Mouse (Mus musculus) erythroblast, embryonic 14.5 days (primary cell): Measurements from ENCODE around the gene Ddx1. TPM values are rescaled to one million over a fixed set of nuclear protein-coding genes. Genes with fewer than 3 reads are reported as not detected.

Experiments
- H3K27me3 ChIP-seq: 2 replicates; pipeline ENCODE4 v1.6.1; 2012; ENCODE audit warnings: inconsistent platforms; ENCODE audit not compliant: control insufficient read depth
- H3K36me3 ChIP-seq: 2 replicates; pipeline ENCODE4 v1.6.1; 2012; ENCODE audit warnings: mild to moderate bottlenecking, inconsistent platforms; ENCODE audit not compliant: control insufficient read depth
- H3K4me1 ChIP-seq: 2 replicates; pipeline ENCODE4 v1.6.1; 2012; ENCODE audit warnings: inconsistent platforms; ENCODE audit not compliant: control insufficient read depth
- H3K4me3 ChIP-seq: replicated peaks from 2 replicates; pipeline ENCODE3; 2012; ENCODE audit warnings: moderate library complexity, mild to moderate bottlenecking, inconsistent platforms
- H3K9me3 ChIP-seq: 2 replicates; pipeline ENCODE4 v1.6.1; 2012; ENCODE audit warnings: low read length, inconsistent platforms, mixed read lengths; ENCODE audit not compliant: control insufficient read depth
- GATA1 ChIP-seq: IDR thresholded peaks from 2 replicates; pipeline ENCODE4 v1.6.1; 2012; ENCODE audit warnings: low read length, inconsistent platforms, mixed read lengths
- TAL1 ChIP-seq: IDR thresholded peaks from 3 replicates; pipeline ENCODE4 v1.6.1; 2012; ENCODE audit warnings: low read length, inconsistent platforms, mixed read lengths
- polyA plus RNA-seq: library from polyadenylated mRNA; stranded (reverse); fragments of >175 nt; gene quantifications from 2 replicates; pipeline ENCODE4 v1.2.3, GENCODE M21; 2012

Gene Ddx1
- polyA plus RNA-seq, 1 experiment, result 0.50 TPM

GRCm38 (mm10) chr12:13176927-13177326 is 72.1 kb downstream of the Ddx1 start:
- H3K4me1 ChIP-seq, result peaks cover 53% of the 10 kb centered on the region
- no peaks in the 10 kb centered on the region for H3K9me3 ChIP-seq
- TF ChIP-seq TAL1 (no peak), GATA1 (no peak)
- H3K4me3 ChIP-seq, result no peak overlapping the region
- H3K27me3 ChIP-seq, result no peaks in the 10 kb centered on the region
- no peaks in the 10 kb centered on the region for H3K36me3 ChIP-seq

- Histone ChIP-seq H3K27me3 (no peaks in the 10 kb centered on the region), H3K4me1 (peaks cover 46% of the 10 kb centered on the region), H3K4me3 (no peak overlapping the region), H3K9me3 (no peaks in the 10 kb centered on the region), H3K36me3 (no peaks in the 10 kb centered on the region)
- TF ChIP-seq GATA1 (no peak), TAL1 (no peak)
Measured at GRCm38 (mm10) chr12:13176136-13176535, 72.9 kb downstream of the Ddx1 start.

- Histone ChIP-seq H3K27me3 (no peaks in the 10 kb centered on the region), H3K4me1 (peaks cover 25% of the 10 kb centered on the region), H3K36me3 (no peaks in the 10 kb centered on the region), H3K4me3 (no peak overlapping the region), H3K9me3 (no peaks in the 10 kb centered on the region)
- no peak for TF ChIP-seq GATA1
- no peak for TF ChIP-seq TAL1
Measured at GRCm38 (mm10) chr12:13174022-13174421, 75.0 kb downstream of the Ddx1 start.

- no peak overlapping the region for H3K4me3 ChIP-seq
Measured at GRCm38 (mm10) chr12:13168073-13168472, 80.9 kb downstream of the Ddx1 start.

GRCm38 (mm10) chr12:13167116-13167515 is 81.9 kb downstream of the Ddx1 start:
- no peak overlapping the region for H3K4me3 ChIP-seq

More at GRCm38 (mm10) chr12:13168073-13168472, 80.9 kb downstream of the Ddx1 start:
- Histone ChIP-seq H3K4me1 (no peaks in the 10 kb centered on the region; the same call in 1 of the 2 replicates), H3K36me3 (no peaks in the 10 kb centered on the region; the same call in 1 of the 2 replicates), H3K9me3 (no peaks in the 10 kb centered on the region), H3K27me3 (no peaks in the 10 kb centered on the region)
- TF ChIP-seq TAL1 (no peak), GATA1 (no peak)

More at GRCm38 (mm10) chr12:13167116-13167515, 81.9 kb downstream of the Ddx1 start:
- Histone ChIP-seq H3K9me3 (no peaks in the 10 kb centered on the region), H3K36me3 (no peaks in the 10 kb centered on the region; the same call in 1 of the 2 replicates), H3K27me3 (no peaks in the 10 kb centered on the region), H3K4me1 (no peaks in the 10 kb centered on the region; the same call in 1 of the 2 replicates)
- TF ChIP-seq TAL1, result no peak
- TF ChIP-seq GATA1, result no peak

Other genes with a start within 250 kb of the Ddx1 start
- 0.66 and 0.97 TPM in 2 replicates for gene Nbas, start 19.9 kb upstream of the Ddx1 start, polyA plus RNA-seq